Mouse (Mus musculus): ENCODE results near the gene Hspb2. TPM values are rescaled to one million over a fixed set of nuclear protein-coding genes. Genes with fewer than 3 reads are reported as not detected.
A peak's percentile ranks its signal among the peaks of the same experiment; 100 is the strongest.

Hspb2 gene
- polyA plus RNA-seq, 1 experiment from 2014 or later = 4.0 TPM

GRCm38 (mm10) chr9:50727171-50727924 lies 24.8 kb downstream of the Hspb2 start:
- Histone ChIP-seq H3K4me3 (ENCODE audit: low read depth, low read length) (peak overlapping the region; percentile 63), H3K27me3 (replicated peaks; ENCODE audit: control insufficient read depth, insufficient read depth, low read length) (no peaks in the 10 kb centered on the region), H3K9me3 (ENCODE audit: control insufficient read depth, low read length) (no peaks in the 10 kb centered on the region), H3K4me2 (ENCODE audit: low read length) (peak overlapping the region; percentile 86), H3K9ac (ENCODE audit: low read length) (peak overlapping the region; percentile 45), H3K36me3 (ENCODE audit: control insufficient read depth, insufficient read depth, low read length) (no peaks in the 10 kb centered on the region), H3K27ac (ENCODE audit: low read depth) (no peak overlapping the region), H3K4me1 (replicated peaks; ENCODE audit: control insufficient read depth, insufficient read depth, low read length) (peaks cover 7% of the 10 kb centered on the region; the same call in 1 of the 2 replicates)
- peak; percentile 85 for DNase-seq (ENCODE audit: low spot score)
- 6% methylated on average over 29 of the region's 30 CpGs for WGBS
- ATAC-seq (replicated peaks; ENCODE audit: low FRiP score, low TSS enrichment, low read depth) = peak; percentile 28

- Histone ChIP-seq H3K27ac (ENCODE audit: low read depth) (no peak overlapping the region), H3K9me3 (ENCODE audit: control insufficient read depth, low read length) (no peaks in the 10 kb centered on the region), H3K9ac (ENCODE audit: low read length) (no peak overlapping the region), H3K36me3 (ENCODE audit: control insufficient read depth, insufficient read depth, low read length) (no peaks in the 10 kb centered on the region), H3K27me3 (replicated peaks; ENCODE audit: control insufficient read depth, insufficient read depth, low read length) (no peaks in the 10 kb centered on the region), H3K4me1 (replicated peaks; ENCODE audit: control insufficient read depth, insufficient read depth, low read length) (peaks cover 7% of the 10 kb centered on the region; the same call in 1 of the 2 replicates), H3K4me3 (ENCODE audit: low read depth, low read length) (no peak overlapping the region), H3K4me2 (ENCODE audit: low read length) (no peak overlapping the region)
- ATAC-seq (replicated peaks; ENCODE audit: low FRiP score, low TSS enrichment, low read depth) (no peak), DNase-seq (ENCODE audit: low spot score) (no peak)
- 63% methylated on average over 8 of the region's 8 CpGs for WGBS
Measured at GRCm38 (mm10) chr9:50725921-50726590, 26.1 kb downstream of the Hspb2 start.

- H3K4me3 ChIP-seq (ENCODE audit: low read depth, low read length) = no peak overlapping the region
- no peak overlapping the region for H3K9ac ChIP-seq (ENCODE audit: low read length)
- no peak overlapping the region for H3K27ac ChIP-seq (ENCODE audit: low read depth)
- H3K9me3 ChIP-seq (ENCODE audit: control insufficient read depth, low read length) = no peaks in the 10 kb centered on the region
- ATAC-seq (replicated peaks; ENCODE audit: low FRiP score, low TSS enrichment, low read depth) = no peak
- H3K36me3 ChIP-seq (ENCODE audit: control insufficient read depth, insufficient read depth, low read length) = no peaks in the 10 kb centered on the region
- WGBS = 57% methylated on average over 3 of the region's 3 CpGs
- no peaks in the 10 kb centered on the region for H3K27me3 ChIP-seq (replicated peaks; ENCODE audit: control insufficient read depth, insufficient read depth, low read length)
- H3K4me1 ChIP-seq (replicated peaks; ENCODE audit: control insufficient read depth, insufficient read depth, low read length) = peaks cover 7% of the 10 kb centered on the region; the same call in 1 of the 2 replicates
- no peak for DNase-seq (ENCODE audit: low spot score)
- H3K4me2 ChIP-seq (ENCODE audit: low read length) = no peak overlapping the region
Measured at GRCm38 (mm10) chr9:50724661-50725330, 27.4 kb downstream of the Hspb2 start.

GRCm38 (mm10) chr9:50724147-50724546 lies 28.0 kb downstream of the Hspb2 start:
- DNase-seq (ENCODE audit: low spot score) (no peak), ATAC-seq (replicated peaks; ENCODE audit: low FRiP score, low TSS enrichment, low read depth) (no peak)
- Histone ChIP-seq H3K9me3 (ENCODE audit: control insufficient read depth, low read length) (no peaks in the 10 kb centered on the region), H3K27ac (ENCODE audit: low read depth) (no peak overlapping the region), H3K4me3 (ENCODE audit: low read depth, low read length) (no peak overlapping the region), H3K4me1 (replicated peaks; ENCODE audit: control insufficient read depth, insufficient read depth, low read length) (peaks cover 7% of the 10 kb centered on the region; the same call in 1 of the 2 replicates), H3K27me3 (replicated peaks; ENCODE audit: control insufficient read depth, insufficient read depth, low read length) (no peaks in the 10 kb centered on the region), H3K4me2 (ENCODE audit: low read length) (no peak overlapping the region), H3K9ac (ENCODE audit: low read length) (no peak overlapping the region), H3K36me3 (ENCODE audit: control insufficient read depth, insufficient read depth, low read length) (no peaks in the 10 kb centered on the region)
- 85% methylated on average over 2 of the region's 2 CpGs for WGBS

GRCm38 (mm10) chr9:50723406-50723805 lies 28.7 kb downstream of the Hspb2 start:
- peaks cover 7% of the 10 kb centered on the region; the same call in 1 of the 2 replicates for H3K4me1 ChIP-seq (replicated peaks; ENCODE audit: control insufficient read depth, insufficient read depth, low read length)
- 36% methylated on average over 7 of the region's 7 CpGs for WGBS
- H3K4me2 ChIP-seq (ENCODE audit: low read length) = 0 out of 2 replicates have a peak overlapping the region, but pooled peaks have one; percentile 7
- H3K4me3 ChIP-seq (ENCODE audit: low read depth, low read length) = no peak overlapping the region
- H3K9me3 ChIP-seq (ENCODE audit: control insufficient read depth, low read length) = no peaks in the 10 kb centered on the region
- no peak overlapping the region for H3K9ac ChIP-seq (ENCODE audit: low read length)
- DNase-seq (ENCODE audit: low spot score) (no peak), ATAC-seq (replicated peaks; ENCODE audit: low FRiP score, low TSS enrichment, low read depth) (no peak)
- H3K36me3 ChIP-seq (ENCODE audit: control insufficient read depth, insufficient read depth, low read length) = no peaks in the 10 kb centered on the region
- no peak overlapping the region for H3K27ac ChIP-seq (ENCODE audit: low read depth)
- H3K27me3 ChIP-seq (replicated peaks; ENCODE audit: control insufficient read depth, insufficient read depth, low read length) = no peaks in the 10 kb centered on the region

- Histone ChIP-seq H3K9me3 (ENCODE audit: control insufficient read depth, low read length) (no peaks in the 10 kb centered on the region), H3K4me2 (ENCODE audit: low read length) (no peak overlapping the region), H3K27ac (ENCODE audit: low read depth) (no peak overlapping the region), H3K4me1 (replicated peaks; ENCODE audit: control insufficient read depth, insufficient read depth, low read length) (peaks cover 7% of the 10 kb centered on the region; the same call in 1 of the 2 replicates), H3K36me3 (ENCODE audit: control insufficient read depth, insufficient read depth, low read length) (no peaks in the 10 kb centered on the region), H3K4me3 (ENCODE audit: low read depth, low read length) (no peak overlapping the region), H3K9ac (ENCODE audit: low read length) (no peak overlapping the region), H3K27me3 (replicated peaks; ENCODE audit: control insufficient read depth, insufficient read depth, low read length) (no peaks in the 10 kb centered on the region)
- 55% methylated on average over 8 of the region's 8 CpGs for WGBS
- ATAC-seq (replicated peaks; ENCODE audit: low FRiP score, low TSS enrichment, low read depth) = no peak
- no peak for DNase-seq (ENCODE audit: low spot score)
Measured at GRCm38 (mm10) chr9:50722451-50722911, 29.7 kb downstream of the Hspb2 start.

GRCm38 (mm10) chr9:50721061-50721460 lies 31.1 kb downstream of the Hspb2 start:
- Histone ChIP-seq H3K4me3 (ENCODE audit: low read depth, low read length) (no peak overlapping the region), H3K36me3 (ENCODE audit: control insufficient read depth, insufficient read depth, low read length) (no peaks in the 10 kb centered on the region), H3K27me3 (replicated peaks; ENCODE audit: control insufficient read depth, insufficient read depth, low read length) (no peaks in the 10 kb centered on the region), H3K9ac (ENCODE audit: low read length) (no peak overlapping the region), H3K4me1 (replicated peaks; ENCODE audit: control insufficient read depth, insufficient read depth, low read length) (peaks cover 7% of the 10 kb centered on the region; the same call in 1 of the 2 replicates), H3K4me2 (ENCODE audit: low read length) (no peak overlapping the region), H3K9me3 (ENCODE audit: control insufficient read depth, low read length) (no peaks in the 10 kb centered on the region), H3K27ac (ENCODE audit: low read depth) (no peak overlapping the region)
- no peak for ATAC-seq (replicated peaks; ENCODE audit: low FRiP score, low TSS enrichment, low read depth)
- 28% methylated on average over 12 of the region's 12 CpGs for WGBS
- no peak for DNase-seq (ENCODE audit: low spot score)

- Histone ChIP-seq H3K4me1 (replicated peaks; ENCODE audit: control insufficient read depth, insufficient read depth, low read length) (peaks cover 7% of the 10 kb centered on the region; the same call in 1 of the 2 replicates), H3K4me3 (ENCODE audit: low read depth, low read length) (no peak overlapping the region), H3K4me2 (ENCODE audit: low read length) (no peak overlapping the region), H3K9me3 (ENCODE audit: control insufficient read depth, low read length) (no peaks in the 10 kb centered on the region), H3K27me3 (replicated peaks; ENCODE audit: control insufficient read depth, insufficient read depth, low read length) (no peaks in the 10 kb centered on the region), H3K27ac (ENCODE audit: low read depth) (no peak overlapping the region), H3K9ac (ENCODE audit: low read length) (no peak overlapping the region), H3K36me3 (ENCODE audit: control insufficient read depth, insufficient read depth, low read length) (no peaks in the 10 kb centered on the region)
- WGBS = 84% methylated on average over 4 of the region's 4 CpGs
- no peak for DNase-seq (ENCODE audit: low spot score)
- no peak for ATAC-seq (replicated peaks; ENCODE audit: low FRiP score, low TSS enrichment, low read depth)
Measured at GRCm38 (mm10) chr9:50718878-50719277, 33.3 kb downstream of the Hspb2 start.
